Mouse (Mus musculus): ENCODE measurements around the gene Prelid1. TPM values are rescaled to one million over a fixed set of nuclear protein-coding genes. Genes with fewer than 3 reads are reported as not detected.

Prelid1 gene
- total RNA-seq, 2 experiments from 2014 or later, result 190 to 193 TPM

Other genes with a start within 250 kb of the Prelid1 start
- gene Uimc1, start 220.2 kb upstream of the Prelid1 start, total RNA-seq (2021), result 10 to 100 TPM; 31.6 to 34.2 TPM
- 10 to 100 TPM; 50.0 to 61.0 TPM for gene Zfp346, start 215.2 kb upstream of the Prelid1 start, total RNA-seq (2021)
- gene Gm17617, start 187.0 kb upstream of the Prelid1 start, total RNA-seq (2021), result not detected
- gene Fgfr4, start 167.9 kb upstream of the Prelid1 start, total RNA-seq (2021), result 10 to 100 TPM; 35.8 to 39.6 TPM
- 100 to 1,000 TPM; 168 to 172 TPM for gene Nsd1, start 110.7 kb upstream of the Prelid1 start, total RNA-seq (2021)
- gene Rab24, start 1.4 kb downstream of the Prelid1 start, total RNA-seq (2021), result 10 to 100 TPM; 79.8 to 86.9 TPM
- 10 to 100 TPM; 16.2 to 18.0 TPM for gene Mxd3, start 9.3 kb downstream of the Prelid1 start, total RNA-seq (2021)
- gene Lman2, start 42.3 kb downstream of the Prelid1 start, total RNA-seq (2021), result 100 to 1,000 TPM; 105 to 114 TPM
- gene Rgs14, start 49.2 kb downstream of the Prelid1 start, total RNA-seq (2021), result 1 to 10 TPM; 1.0 to 1.1 TPM
- 100 to 1,000 TPM in 1 of 2 experiments, 1 to 10 TPM in 1; 3.5 to 132 TPM for gene Slc34a1, start 77.7 kb downstream of the Prelid1 start, total RNA-seq (2021)
- not detected for gene Pfn3, start 94.7 kb downstream of the Prelid1 start, total RNA-seq (2021)
- 10 to 100 TPM in 1 of 2 experiments, 1 to 10 TPM in 1; 1.3 to 36.6 TPM for gene F12, start 106.3 kb downstream of the Prelid1 start, total RNA-seq (2021)
- 10 to 100 TPM; 54.3 to 56.7 TPM for gene Grk6, start 124.6 kb downstream of the Prelid1 start, total RNA-seq (2021)
- 1 to 10 TPM; 6.4 to 8.0 TPM for gene Prr7, start 143.8 kb downstream of the Prelid1 start, total RNA-seq (2021)
- gene Dbn1, start 167.6 kb downstream of the Prelid1 start, total RNA-seq (2021), result 10 to 100 TPM; 56.4 to 75.6 TPM
- gene Pdlim7, start 193.2 kb downstream of the Prelid1 start, total RNA-seq (2021), result 10 to 100 TPM; 44.5 to 47.1 TPM
- gene Dok3, start 208.8 kb downstream of the Prelid1 start, total RNA-seq (2021), result 1 to 10 TPM; 2.6 to 4.7 TPM
- gene Ddx41, start 216.2 kb downstream of the Prelid1 start, total RNA-seq (2021), result 10 to 100 TPM; 54.0 to 57.4 TPM

Data from adrenal gland, postnatal 4 days (tissue).